Mouse (Mus musculus) activated CD4-positive, CD25-positive, alpha-beta regulatory T cell (primary cell): ENCODE results near the gene Wdr45b. TPM values are rescaled to one million over a fixed set of nuclear protein-coding genes. Genes with fewer than 3 reads are reported as not detected.

Source experiments
- polyA plus RNA-seq, 2 experiments: library from polyadenylated mRNA; unstranded; fragments of 100-300 nt; shearing (Covaris generic); gene quantifications; one replicate each; pipeline ENCODE4 v1.2.1; 2017

Gene Wdr45b
- 10 to 100 TPM; 30.8 to 44.6 TPM for polyA plus RNA-seq

GRCm38 (mm10) chr11:121354091-121354707 is at the start of gene Wdr45b:
Gene Wdr45b (minus strand): TSS chr11:121354445.

GRCm38 (mm10) chr11:121387750-121388553 is 33.7 kb upstream of the Wdr45b start, which contains the start of gene Rab40b:
Gene Rab40b (minus strand): TSS chr11:121388251.

Other genes starting within 250 kb of the Wdr45b start
- not detected for gene Tex19.2, start 235.8 kb downstream of the Wdr45b start, polyA plus RNA-seq
- not detected for gene Tex19.1, start 208.3 kb downstream of the Wdr45b start, polyA plus RNA-seq
- gene Uts2r, start 194.2 kb downstream of the Wdr45b start, polyA plus RNA-seq: not detected
- gene Hexdc, start 150.0 kb downstream of the Wdr45b start, polyA plus RNA-seq: 1 to 10 TPM; 1.1 to 3.1 TPM
- gene Ogfod3, start 149.7 kb downstream of the Wdr45b start, polyA plus RNA-seq: 10 to 100 TPM in 1 of 2 experiments, 1 to 10 TPM in 1; 4.7 to 11.0 TPM
- 100 to 1,000 TPM in 1 of 2 experiments, 10 to 100 TPM in 1; 93.0 to 128 TPM for gene Cybc1, start 125.1 kb downstream of the Wdr45b start, polyA plus RNA-seq
- gene Narf, start 117.2 kb downstream of the Wdr45b start, polyA plus RNA-seq: 10 to 100 TPM; 28.2 to 39.8 TPM
- 10 to 100 TPM; 12.8 to 15.0 TPM for gene Foxk2, start 94.5 kb downstream of the Wdr45b start, polyA plus RNA-seq
- gene Rab40b, start 33.8 kb upstream of the Wdr45b start, polyA plus RNA-seq: under 1 TPM in 1 of 2 experiments, not detected in 1; 0.58 TPM
- gene Fn3krp, start 67.0 kb upstream of the Wdr45b start, polyA plus RNA-seq: under 1 TPM; 0.27 to 0.43 TPM
- under 1 TPM; 0.25 to 0.39 TPM for gene Fn3k, start 80.5 kb upstream of the Wdr45b start, polyA plus RNA-seq
- 10 to 100 TPM; 35.8 to 51.6 TPM for gene Tbcd, start 97.5 kb upstream of the Wdr45b start, polyA plus RNA-seq
- under 1 TPM; 0.43 TPM for gene Zfp750, start 164.9 kb upstream of the Wdr45b start, polyA plus RNA-seq